Mouse (Mus musculus) heart, postnatal 36 days (tissue): ENCODE measurements at regions not wholly inside any gene's neighbourhood (a gene's known extent, or its start where the extent isn't known, plus 50 kb on each side); places are given as distances from the start of the nearest gene placed in this dataset.
A peak's percentile ranks its signal among the peaks of the same experiment; 100 is the strongest.

Experiments used
- DNase-seq, 2 experiments: peaks; one replicate each; pipeline ENCODE4 v3.0.0; 2021 to 2022
- intact Hi-C: fragments of 180-260 bp; cut with DNase I; formaldehyde crosslinking; loops from one replicate; pipeline ENCODE4 v1.15.1; 2025

GRCm38 (mm10) chr3:155246628-155247027 lies 153.4 kb downstream of the Lrriq3 start:
- intact Hi-C loops: no loop called here
- DNase-seq: no peak

- DNase-seq: no peak
- intact Hi-C loops: no loop called here
Observed at GRCm38 (mm10) chr3:155247124-155247523, 153.9 kb downstream of the Lrriq3 start.

DNA sequence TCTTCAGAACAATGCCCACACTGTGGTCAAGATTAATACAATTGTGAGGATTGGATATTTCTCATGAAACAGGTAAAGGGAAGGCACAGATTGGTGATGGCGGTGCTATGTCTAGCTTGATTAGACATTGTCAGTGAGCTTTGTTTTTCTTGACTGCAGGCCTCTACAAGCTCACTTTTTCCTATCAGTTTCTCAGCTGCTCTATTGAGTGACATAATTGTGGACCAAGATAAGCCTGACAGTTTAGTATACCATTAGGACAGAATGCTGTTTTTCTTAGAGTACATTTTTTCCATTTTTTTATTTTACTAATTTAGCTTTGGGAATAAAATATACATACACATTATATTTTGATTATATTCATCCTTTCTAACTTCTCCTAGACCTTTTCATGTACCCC lies 154.7 kb downstream of the Lrriq3 start:
- DNase-seq: no peak
- intact Hi-C loops: no loop called here

- DNase-seq: no peak
- intact Hi-C loops: no loop called here
Observed at GRCm38 (mm10) chr3:155250904-155251303, 157.7 kb downstream of the Lrriq3 start.

DNA sequence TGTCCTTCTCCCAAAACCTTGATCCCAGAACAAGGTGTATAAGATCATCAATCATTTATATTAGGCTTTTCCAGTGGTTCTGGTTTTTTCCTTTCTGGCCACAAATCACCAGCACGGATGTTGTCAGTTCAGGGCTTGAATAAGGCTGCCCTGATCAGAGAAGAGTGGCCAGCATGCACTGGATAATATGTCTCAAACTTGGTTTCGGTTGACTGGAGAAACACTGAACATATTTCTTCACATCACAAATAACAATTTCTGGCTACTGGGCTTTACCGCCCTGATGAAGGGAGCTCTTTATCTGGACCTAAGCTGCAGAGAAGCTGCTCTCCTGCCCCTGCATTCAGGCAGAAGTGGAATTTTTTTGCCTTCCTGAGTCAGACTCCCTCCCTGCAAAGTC lies 205.0 kb downstream of the Lrriq3 start:
- no peak for DNase-seq
- intact Hi-C loops: no loop called here

DNA sequence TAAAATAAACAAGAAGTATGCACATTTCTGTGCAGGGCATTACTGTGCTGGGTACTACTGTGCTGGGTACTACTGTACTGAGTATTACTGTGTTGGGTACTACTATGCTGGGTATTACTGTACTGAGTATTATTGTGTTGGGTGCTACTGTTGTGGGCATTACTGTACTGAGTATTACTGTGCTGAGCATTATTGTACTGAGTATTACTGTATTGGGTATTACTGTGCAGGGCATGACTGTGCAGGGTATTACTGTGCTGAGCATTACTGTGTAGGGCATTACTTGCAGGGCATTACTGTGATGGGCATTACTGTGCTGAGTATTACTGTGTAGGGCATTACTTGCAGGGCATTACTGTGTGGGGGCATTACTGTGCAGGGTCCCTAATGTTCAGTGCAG lies 205.5 kb downstream of the Lrriq3 start:
- no peak for DNase-seq
- intact Hi-C loops: no loop called here

DNA sequence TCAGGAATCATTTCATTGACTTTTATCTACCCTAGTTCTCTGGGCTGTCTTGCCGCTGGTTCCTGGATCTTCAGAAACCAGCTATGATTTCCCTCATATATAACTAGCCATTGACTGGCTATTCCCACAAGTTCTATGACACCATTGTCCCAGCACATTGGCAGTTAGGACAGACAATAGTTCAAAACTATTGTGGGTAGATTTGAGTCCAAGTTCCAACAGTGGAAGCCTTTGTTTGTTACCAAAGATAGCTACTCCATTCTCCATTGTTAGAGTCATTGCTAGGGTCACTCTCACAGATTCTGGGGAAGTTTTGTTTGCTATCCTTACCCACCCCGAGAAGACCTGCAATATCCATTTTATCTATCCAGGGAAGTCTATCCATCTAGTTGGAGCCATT lies 229.1 kb downstream of the Lrriq3 start:
- DNase-seq: no peak
- intact Hi-C loops: no loop called here

DNA sequence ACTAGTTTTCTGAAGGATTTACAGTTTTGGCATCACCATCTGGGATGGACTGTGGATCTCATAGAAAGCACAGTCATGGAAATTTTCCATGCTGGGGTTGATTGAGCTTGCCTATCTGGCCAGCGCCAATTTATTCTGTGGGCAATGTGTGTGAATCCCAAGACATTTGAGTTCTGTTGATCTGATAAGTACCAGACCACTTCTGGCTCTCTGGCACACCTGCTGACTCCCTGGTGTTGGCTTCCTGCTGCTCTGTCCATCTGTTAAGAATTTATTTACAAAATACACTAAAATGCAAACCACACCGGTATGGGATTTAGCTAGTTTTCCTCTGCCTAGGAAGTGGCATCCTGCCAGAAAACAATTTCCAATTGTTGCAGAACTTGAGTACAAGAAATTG lies 236.5 kb downstream of the Lrriq3 start:
- intact Hi-C loops: no loop called here
- DNase-seq: no peak

- no peak for DNase-seq
- intact Hi-C loops: no loop called here
Observed at GRCm38 (mm10) chr3:155349185-155349584, 256.0 kb downstream of the Lrriq3 start.

DNA sequence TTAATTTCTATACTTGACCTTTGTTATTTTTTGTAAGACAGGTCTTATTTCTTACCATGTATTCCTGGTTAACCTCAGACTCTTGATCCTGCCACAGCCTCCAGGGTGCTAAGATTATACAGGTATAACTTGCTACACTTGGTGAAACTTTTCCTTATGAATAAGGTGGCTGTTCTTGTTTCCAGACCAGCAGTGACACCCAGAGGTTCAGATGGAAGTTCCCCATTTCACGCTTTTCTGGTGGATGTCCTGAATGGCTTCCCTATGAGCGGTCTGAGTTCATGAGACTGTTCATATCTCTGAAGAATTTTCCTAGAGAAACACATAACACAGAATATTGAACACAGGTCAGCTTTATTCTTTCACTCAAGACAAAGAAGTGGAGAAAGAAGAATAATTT lies 258.4 kb downstream of the Lrriq3 start:
- intact Hi-C loops: loop anchor here (10.0 kb wide), 1 partner anchor 697 kb away; no protein-coding TSS in a partner anchor
- DNase-seq: no peak

- intact Hi-C loops: loop anchor here (10.0 kb wide), 1 partner anchor 698 kb away; no protein-coding TSS in a partner anchor
- DNase-seq: peak; percentile 5 to 13
Observed at GRCm38 (mm10) chr3:155352277-155352802, 259.1 kb downstream of the Lrriq3 start.

DNA sequence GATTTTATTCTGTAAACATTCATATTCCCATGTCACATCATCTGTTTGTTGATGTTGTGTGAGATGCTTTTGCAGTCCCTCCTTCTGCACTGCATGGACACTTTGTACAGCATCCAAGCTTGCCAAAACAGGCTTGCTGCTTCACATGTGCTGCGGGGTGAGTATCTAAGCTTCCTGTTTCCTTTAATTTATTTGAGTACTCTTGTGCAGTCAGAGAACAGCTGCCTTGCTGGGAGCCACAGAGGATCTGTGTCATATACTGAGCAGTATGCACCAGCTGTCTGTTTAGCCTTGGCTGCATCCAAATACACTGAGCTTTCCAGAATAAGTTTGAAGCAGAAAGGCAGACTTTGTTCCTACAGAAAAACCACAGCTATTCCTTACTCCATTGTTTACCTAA lies 267.2 kb downstream of the Lrriq3 start:
- no peak for DNase-seq
- intact Hi-C loops: no loop called here

DNA sequence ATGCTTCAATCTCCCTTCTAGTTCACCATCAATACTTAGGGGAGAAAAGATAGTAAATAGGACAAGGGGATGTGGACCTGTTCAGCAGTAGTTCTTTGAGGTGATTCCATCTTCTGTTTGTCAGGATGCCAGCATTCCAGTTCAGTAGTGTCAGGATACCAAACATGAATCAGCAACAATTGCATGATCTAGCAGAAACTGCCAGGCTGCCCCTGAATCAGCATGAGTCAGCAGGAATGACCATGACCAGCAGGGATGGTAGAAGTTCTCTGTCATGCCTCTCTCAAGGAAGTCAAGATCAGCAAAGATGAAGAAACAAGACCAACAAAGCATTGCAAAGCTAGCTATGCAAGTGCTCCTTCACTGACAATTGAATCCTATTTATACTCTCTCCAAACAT lies 277.5 kb downstream of the Lrriq3 start:
- intact Hi-C loops: no loop called here
- DNase-seq: no peak

DNA sequence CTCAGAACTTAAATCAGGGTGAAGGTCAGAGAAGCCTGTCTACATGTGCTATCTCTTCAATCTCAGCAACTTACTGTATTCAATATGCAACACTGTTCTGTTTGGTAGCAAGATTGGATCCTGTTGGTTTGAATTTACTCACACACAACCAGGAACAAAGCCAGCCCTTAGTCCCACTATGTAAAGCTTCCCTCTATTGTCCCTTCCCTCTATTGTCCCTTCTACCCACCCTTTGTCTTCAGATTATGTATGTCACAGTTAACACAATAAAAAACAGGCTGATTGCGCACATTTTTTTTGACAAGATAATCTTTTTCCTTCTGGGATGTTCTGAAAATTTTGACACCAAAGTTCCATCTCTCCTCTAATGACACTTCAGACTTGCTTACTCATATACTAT lies 280.4 kb downstream of the Lrriq3 start:
- intact Hi-C loops: no loop called here
- DNase-seq: no peak

- DNase-seq: no peak
- intact Hi-C loops: no loop called here
Observed at GRCm38 (mm10) chr3:155381910-155382309, 288.7 kb downstream of the Lrriq3 start.

- intact Hi-C loops: no loop called here
- no peak for DNase-seq
Observed at GRCm38 (mm10) chr3:155382817-155383216, 289.6 kb downstream of the Lrriq3 start.

DNA sequence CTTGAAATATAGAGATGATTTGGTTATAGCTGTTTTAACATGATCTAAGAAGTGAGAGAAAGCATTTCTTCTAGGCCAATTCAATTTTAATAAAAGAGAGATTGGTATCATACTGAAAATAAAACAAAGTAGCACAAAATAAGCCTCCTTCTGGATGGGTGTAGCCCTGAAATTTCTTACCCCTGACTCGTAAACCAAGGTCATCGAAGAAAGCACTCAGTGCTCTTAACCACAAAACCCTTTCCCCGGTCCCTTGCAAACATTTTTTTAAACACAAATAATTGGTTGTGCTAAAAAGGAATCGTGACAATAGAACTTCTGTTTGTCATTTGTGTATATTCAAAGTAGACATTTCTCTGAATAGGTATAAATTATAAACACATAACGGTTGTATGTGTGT lies 297.4 kb downstream of the Lrriq3 start:
- no peak for DNase-seq
- intact Hi-C loops: no loop called here

DNA sequence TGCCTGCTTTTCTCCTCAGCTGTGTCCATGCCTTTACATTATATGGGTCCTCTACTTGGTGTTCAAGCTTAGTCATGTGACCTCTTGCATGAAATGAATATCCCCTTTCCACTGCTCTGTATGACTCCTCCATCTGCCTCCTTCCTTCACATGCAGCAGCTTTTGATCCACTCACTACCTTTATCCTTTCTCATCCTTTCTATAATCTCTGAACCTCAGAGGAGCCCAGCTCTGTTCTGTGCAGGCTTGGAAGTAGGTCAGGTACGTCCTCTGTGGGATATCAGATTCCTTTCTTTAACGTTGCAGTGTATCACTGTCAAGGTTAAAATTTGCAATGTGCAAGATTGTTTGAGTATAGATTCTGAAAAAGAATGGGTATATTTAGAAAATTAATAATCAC lies 302.9 kb downstream of the Lrriq3 start:
- intact Hi-C loops: no loop called here

DNA sequence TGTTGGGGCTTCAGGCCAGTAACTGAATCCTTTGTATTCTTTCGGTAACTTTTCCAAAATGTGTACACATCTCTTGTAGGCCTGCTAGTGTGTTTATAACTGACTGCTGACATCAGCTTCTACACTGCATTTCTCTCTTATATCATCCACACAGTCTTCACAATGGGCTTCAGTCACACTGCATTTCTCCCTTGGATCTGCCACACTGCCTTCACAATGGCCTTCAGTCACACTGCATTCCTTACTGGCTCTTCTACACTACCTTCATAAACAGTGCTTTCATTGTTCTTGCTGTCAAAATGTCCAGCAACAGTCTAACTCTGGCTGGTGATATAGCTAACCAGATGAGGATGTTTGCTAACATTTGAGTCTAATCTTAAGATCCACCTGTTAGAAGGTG lies 308.5 kb downstream of the Lrriq3 start:
- DNase-seq: no peak
- intact Hi-C loops: no loop called here

More for the DNA sequence above, 302.9 kb downstream of the Lrriq3 start:
- DNase-seq: no peak

GRCm38 (mm10) chr3:155408907-155409306 lies 315.7 kb downstream of the Lrriq3 start:
- DNase-seq: no peak
- intact Hi-C loops: no loop called here

GRCm38 (mm10) chr3:155409371-155409770 lies 316.1 kb downstream of the Lrriq3 start:
- no peak for DNase-seq
- intact Hi-C loops: no loop called here

DNA sequence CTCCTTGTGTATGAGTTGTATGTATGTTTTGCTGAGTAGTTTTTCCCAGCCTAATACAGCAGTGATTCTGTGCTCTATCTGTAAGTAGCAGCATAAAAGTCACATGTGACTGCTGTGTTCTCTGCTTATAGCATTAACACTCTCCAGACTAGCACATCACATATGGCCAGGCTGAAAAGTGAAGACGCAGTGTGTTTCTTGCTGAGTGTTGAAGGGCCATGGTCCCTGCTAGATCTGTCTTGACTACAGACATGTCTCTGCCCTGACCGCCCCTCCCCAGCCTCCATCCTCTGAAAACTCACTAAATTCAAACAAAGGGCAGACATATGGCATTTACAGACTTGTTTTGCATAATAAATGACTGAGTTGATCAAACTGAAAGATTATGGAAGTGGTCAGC lies 316.6 kb downstream of the Lrriq3 start:
- intact Hi-C loops: no loop called here
- no peak for DNase-seq

- DNase-seq: no peak
- intact Hi-C loops: no loop called here
Observed at GRCm38 (mm10) chr3:155459701-155460481, 366.7 kb downstream of the Lrriq3 start.
